Mouse (Mus musculus) ES-Bruce4 (cell line): ENCODE data around the gene Dnah3.
A peak's percentile ranks its signal among the peaks of the same experiment; 100 is the strongest.

Source experiments
- CTCF ChIP-seq: IDR thresholded peaks from one replicate; pipeline ENCODE4 v1.8.1; 2011; ENCODE audit warnings: low read depth, low read length
- EP300 ChIP-seq: IDR thresholded peaks from 2 replicates; pipeline ENCODE4 v1.6.1; 2011; ENCODE audit warnings: low read depth, low read length; ENCODE audit not compliant: insufficient read depth
- POLR2A ChIP-seq: IDR thresholded peaks from one replicate; pipeline ENCODE4 v1.8.1; 2011; ENCODE audit warnings: low read length; ENCODE audit not compliant: insufficient read depth

GRCm38 (mm10) chr7:120127686-120128059 lies 32.6 kb upstream of the Dnah3 start:
- TF ChIP-seq POLR2A (no peak), CTCF (no peak), EP300 (0 out of 2 replicates have a peak, but pooled peaks have one; percentile 33)
